Mouse (Mus musculus): Measurements from ENCODE around the gene Cdipt.

- TF ChIP-seq CTCF (IDR thresholded peaks at IDR 0.05; ENCODE audit: low read depth) (no peak), EP300 (IDR thresholded peaks at IDR 0.05; ENCODE audit: low read depth) (no peak)
These were observed 27.9 kb downstream of the Cdipt start for GRCm38 (mm10) chr7:127003620-127004019.

All from liver, postnatal 0 days (tissue).